Mouse (Mus musculus) stomach, embryonic 15.5 days (tissue): Measurements from ENCODE around the gene Uba3. TPM values are rescaled to one million over a fixed set of nuclear protein-coding genes. Genes with fewer than 3 reads are reported as not detected.

Experiments
- ATAC-seq: fragments of 200-750 bp; cut with Nextera tagmentation; 2 replicates; pipeline ENCODE4 v1.8.0; 2017; ENCODE audit warnings: low read depth, moderate number of reproducible peaks, moderate TSS enrichment; ENCODE audit not compliant: insufficient read depth, low FRiP score
- H3K27ac ChIP-seq: fragments of 300-500 bp; sonication (generic); 2 replicates; pipeline ENCODE4 v1.5.1; 2015; ENCODE audit warnings: mild to moderate bottlenecking, inconsistent platforms
- H3K27me3 ChIP-seq: fragments of 300-500 bp; sonication (generic); replicated peaks from 2 replicates; pipeline ENCODE4 v1.6.1; 2015; ENCODE audit warnings: inconsistent platforms
- H3K36me3 ChIP-seq: fragments of 300-500 bp; sonication (generic); 2 replicates; pipeline ENCODE4 v1.6.1; 2015; ENCODE audit warnings: inconsistent platforms
- H3K4me1 ChIP-seq: fragments of 300-500 bp; sonication (generic); 2 replicates; pipeline ENCODE4 v1.6.1; 2015; ENCODE audit warnings: inconsistent platforms
- H3K4me2 ChIP-seq: fragments of 300-500 bp; sonication (generic); 2 replicates; pipeline ENCODE4 v1.6.1; 2015; ENCODE audit warnings: mild to moderate bottlenecking, inconsistent platforms
- H3K4me3 ChIP-seq: fragments of 300-500 bp; sonication (generic); replicated peaks from 2 replicates; pipeline ENCODE4 v1.5.1; 2015; ENCODE audit warnings: inconsistent platforms
- H3K9ac ChIP-seq: fragments of 300-500 bp; sonication (generic); 2 replicates; pipeline ENCODE4 v1.6.1; 2015; ENCODE audit warnings: inconsistent platforms
- H3K9me3 ChIP-seq: fragments of 300-500 bp; sonication (generic); 2 replicates; pipeline ENCODE4 v1.6.1; 2016; ENCODE audit warnings: inconsistent platforms
- WGBS: fragments of 180-500 bp; shearing (Covaris S2); methylation state at CpG from one replicate; pipeline ENCODE4 v1.1.7; 2015; 5-methylcytosine and 5-hydroxymethylcytosine counted together
- polyA plus RNA-seq: library from polyadenylated mRNA; unstranded; fragments of >200 nt; fragmentation: Nextera tagmentation; extraction: Ambion mirVana; gene quantifications from 2 replicates; pipeline ENCODE4 v1.2.1, GENCODE M21; 2015

Uba3 gene
- polyA plus RNA-seq, 1 experiment from 2014 or later, result 58.8 TPM

DNA sequence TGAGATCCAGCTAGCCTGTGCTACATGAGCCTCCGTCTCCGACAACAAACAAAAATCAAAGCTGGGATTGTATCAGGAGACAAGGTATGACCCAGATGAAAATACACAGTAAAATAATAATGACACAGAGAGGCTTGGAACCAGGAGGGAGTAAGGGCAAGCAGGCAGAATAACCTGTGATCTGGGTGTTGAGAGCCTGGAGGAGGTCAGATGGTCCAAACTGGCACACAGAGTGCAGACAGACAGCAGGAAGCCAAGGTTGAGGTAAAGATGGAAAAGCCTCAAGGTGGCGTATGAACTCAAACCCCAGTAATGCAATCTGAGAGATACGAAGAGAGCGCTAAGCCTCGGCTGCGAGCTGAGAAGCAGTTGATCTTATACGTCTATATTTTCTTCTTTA is 19.1 kb upstream of the Uba3 start:
- Histone ChIP-seq H3K36me3 (0 out of 2 replicates have a peak, but pooled peaks cover 1% of the 10 kb centered on the region), H3K4me2 (no peak overlapping the region), H3K9me3 (no peaks in the 10 kb centered on the region), H3K4me3 (no peak overlapping the region), H3K27me3 (no peaks in the 10 kb centered on the region), H3K27ac (no peak overlapping the region), H3K9ac (no peak overlapping the region), H3K4me1 (peaks cover 13% of the 10 kb centered on the region)
- no peak for ATAC-seq
- WGBS, result 95% methylated on average over 8 of the region's 8 CpGs

DNA sequence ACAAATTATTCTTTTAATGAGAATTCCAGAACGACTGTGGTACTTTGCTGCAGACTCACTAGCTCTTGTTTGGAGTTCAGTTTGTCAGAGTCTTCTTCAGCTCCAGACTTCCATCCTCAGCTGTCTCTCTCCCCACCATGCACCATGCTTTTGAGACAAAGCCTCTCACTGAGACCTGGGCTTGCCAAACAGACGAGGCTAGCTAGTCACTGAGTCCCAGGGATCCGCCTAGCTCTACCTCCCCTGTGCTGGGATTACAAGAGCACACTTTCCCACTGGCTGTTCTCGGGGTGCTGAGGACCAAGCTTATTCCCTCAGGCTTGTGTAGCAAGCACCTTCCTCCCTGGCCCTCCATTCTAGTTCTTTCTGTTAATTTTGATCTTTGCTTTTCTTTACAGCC is 18.1 kb upstream of the Uba3 start:
- Histone ChIP-seq H3K36me3 (no peaks in the 10 kb centered on the region), H3K9ac (no peak overlapping the region), H3K4me1 (peaks cover 13% of the 10 kb centered on the region), H3K4me3 (no peak overlapping the region), H3K9me3 (no peaks in the 10 kb centered on the region), H3K27ac (no peak overlapping the region), H3K4me2 (no peak overlapping the region), H3K27me3 (no peaks in the 10 kb centered on the region)
- no peak for ATAC-seq
- 69% methylated on average over 4 of the region's 4 CpGs for WGBS

DNA sequence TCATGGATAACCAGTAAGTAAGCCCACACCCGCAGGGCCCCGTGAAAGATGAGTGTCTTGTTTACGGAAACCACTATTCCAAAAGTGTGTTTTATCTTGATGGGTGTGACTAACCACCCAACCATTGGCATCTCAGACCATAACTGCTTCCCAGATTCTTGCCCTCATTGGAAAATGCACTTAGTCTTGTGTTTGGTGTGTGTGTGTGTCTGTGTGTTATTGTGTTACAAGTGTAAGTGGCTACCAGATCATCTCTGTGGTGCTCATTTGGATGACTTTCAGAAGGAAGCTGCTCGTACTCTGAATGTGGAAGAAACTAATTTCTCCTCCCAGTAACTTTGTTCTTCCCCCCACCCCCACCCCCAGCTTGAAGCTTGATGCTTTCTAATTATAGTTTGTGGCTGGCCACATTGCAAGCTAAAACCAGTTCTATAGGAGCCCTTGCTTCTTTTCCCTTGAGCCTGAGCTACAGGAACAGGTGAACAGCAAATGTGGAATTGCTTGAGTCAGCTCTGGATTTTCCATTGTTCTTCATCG is 17.6 kb upstream of the Uba3 start:
- H3K27ac ChIP-seq, result no peak overlapping the region
- H3K4me2 ChIP-seq, result no peak overlapping the region
- no peak for ATAC-seq
- H3K36me3 ChIP-seq, result no peaks in the 10 kb centered on the region
- peaks cover 13% of the 10 kb centered on the region for H3K4me1 ChIP-seq
- no peaks in the 10 kb centered on the region for H3K27me3 ChIP-seq
- H3K9ac ChIP-seq, result no peak overlapping the region
- H3K9me3 ChIP-seq, result no peaks in the 10 kb centered on the region
- WGBS, result 50% methylated on average over 5 of the region's 5 CpGs
- no peak overlapping the region for H3K4me3 ChIP-seq

DNA sequence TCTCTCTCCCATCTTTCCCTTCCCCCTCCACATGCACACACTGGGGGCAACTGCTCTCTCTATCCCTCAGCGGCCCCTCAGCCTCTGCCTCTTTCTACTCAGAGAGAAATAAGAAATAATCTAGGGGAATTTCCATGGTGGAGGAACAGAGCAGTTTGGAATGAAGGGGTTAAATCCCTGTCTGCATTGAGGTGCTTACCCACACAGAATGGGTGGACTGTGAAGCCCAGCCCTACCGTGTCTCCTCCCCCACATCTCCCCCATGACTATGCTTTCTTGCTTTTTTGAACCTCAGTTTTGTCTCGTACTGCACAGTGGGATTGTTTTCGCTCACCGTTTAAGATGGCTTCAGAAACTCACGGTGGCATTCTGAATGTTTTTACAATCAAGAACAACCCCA is 16.9 kb upstream of the Uba3 start:
- no peak overlapping the region for H3K4me2 ChIP-seq
- H3K27ac ChIP-seq, result no peak overlapping the region
- H3K4me1 ChIP-seq, result peaks cover 13% of the 10 kb centered on the region
- WGBS, result 52% methylated on average over 6 of the region's 6 CpGs
- H3K9ac ChIP-seq, result no peak overlapping the region
- H3K36me3 ChIP-seq, result no peaks in the 10 kb centered on the region
- no peak overlapping the region for H3K4me3 ChIP-seq
- 0 out of 2 replicates have a peak, but pooled peaks have one; percentile 50 for ATAC-seq
- no peaks in the 10 kb centered on the region for H3K9me3 ChIP-seq
- no peaks in the 10 kb centered on the region for H3K27me3 ChIP-seq

DNA sequence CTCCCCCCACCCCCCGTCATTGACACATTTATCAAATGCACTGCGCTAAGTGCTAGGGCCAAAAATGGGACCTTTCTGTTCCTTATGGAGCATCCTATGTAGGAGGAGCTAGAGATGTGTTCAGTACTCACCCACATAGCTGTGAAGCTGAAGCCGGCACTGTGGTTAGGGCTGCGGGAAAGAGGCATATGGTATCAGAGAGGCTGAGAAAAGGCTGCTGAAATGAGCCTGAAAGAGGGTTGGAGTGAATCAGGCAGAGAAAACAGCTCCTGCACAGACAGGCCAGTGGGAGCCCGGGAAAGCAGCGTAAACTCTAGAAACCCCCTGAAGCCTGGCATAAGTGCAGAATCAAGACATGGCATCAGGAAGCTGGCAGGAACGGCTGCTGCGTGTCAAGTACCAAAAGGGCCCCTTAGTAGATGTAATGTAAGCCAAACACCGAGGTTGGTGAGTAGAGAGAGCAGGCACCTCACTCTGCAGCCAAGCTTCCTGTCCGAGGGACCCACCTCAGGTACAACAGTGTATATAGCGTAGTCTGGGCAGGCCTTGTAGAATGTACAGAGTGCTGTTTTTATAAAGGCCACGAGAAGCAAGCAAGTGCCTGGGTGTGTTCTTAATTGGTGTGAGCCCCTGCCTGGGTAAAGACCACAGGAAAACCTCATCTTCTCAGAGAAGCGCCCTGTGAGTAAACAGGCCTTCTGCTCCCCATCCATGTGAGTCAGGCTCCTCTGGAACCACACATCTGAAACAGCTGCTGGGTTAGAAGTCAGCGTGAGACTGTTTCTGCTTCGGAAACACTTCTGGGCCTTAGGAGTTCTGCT is 16.0 kb upstream of the Uba3 start:
- H3K9me3 ChIP-seq, result no peaks in the 10 kb centered on the region
- no peaks in the 10 kb centered on the region for H3K27me3 ChIP-seq
- H3K9ac ChIP-seq, result no peak overlapping the region
- H3K4me1 ChIP-seq, result peaks cover 13% of the 10 kb centered on the region
- no peak for ATAC-seq
- no peak overlapping the region for H3K4me3 ChIP-seq
- no peaks in the 10 kb centered on the region for H3K36me3 ChIP-seq
- H3K27ac ChIP-seq, result no peak overlapping the region
- no peak overlapping the region for H3K4me2 ChIP-seq
- 57% methylated on average over 15 of the region's 15 CpGs for WGBS

DNA sequence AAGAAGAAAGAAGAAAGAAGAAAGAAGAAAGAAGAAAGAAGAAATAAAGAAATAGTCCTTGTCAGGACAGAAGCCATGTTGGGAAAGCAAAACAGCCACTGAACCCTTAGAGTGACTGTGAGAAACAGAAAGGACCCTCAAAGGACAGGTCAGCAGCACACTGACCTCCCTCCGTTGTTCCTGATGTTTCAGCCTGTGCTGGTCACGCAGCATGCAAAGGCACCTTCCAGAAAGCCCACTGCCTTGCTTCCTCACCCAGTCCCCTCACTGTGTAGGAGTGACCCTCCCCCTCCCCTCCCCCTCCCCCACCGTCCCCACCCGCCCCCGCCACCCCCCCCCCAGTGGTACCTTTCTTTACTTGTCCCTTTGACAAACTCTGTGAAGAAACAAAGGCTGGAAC is 15.2 kb upstream of the Uba3 start:
- Histone ChIP-seq H3K4me1 (peaks cover 13% of the 10 kb centered on the region), H3K9me3 (no peaks in the 10 kb centered on the region), H3K27me3 (no peaks in the 10 kb centered on the region), H3K9ac (no peak overlapping the region), H3K36me3 (no peaks in the 10 kb centered on the region), H3K4me2 (no peak overlapping the region), H3K4me3 (no peak overlapping the region), H3K27ac (no peak overlapping the region)
- WGBS, result 53% methylated on average over 4 of the region's 5 CpGs
- ATAC-seq, result no peak

DNA sequence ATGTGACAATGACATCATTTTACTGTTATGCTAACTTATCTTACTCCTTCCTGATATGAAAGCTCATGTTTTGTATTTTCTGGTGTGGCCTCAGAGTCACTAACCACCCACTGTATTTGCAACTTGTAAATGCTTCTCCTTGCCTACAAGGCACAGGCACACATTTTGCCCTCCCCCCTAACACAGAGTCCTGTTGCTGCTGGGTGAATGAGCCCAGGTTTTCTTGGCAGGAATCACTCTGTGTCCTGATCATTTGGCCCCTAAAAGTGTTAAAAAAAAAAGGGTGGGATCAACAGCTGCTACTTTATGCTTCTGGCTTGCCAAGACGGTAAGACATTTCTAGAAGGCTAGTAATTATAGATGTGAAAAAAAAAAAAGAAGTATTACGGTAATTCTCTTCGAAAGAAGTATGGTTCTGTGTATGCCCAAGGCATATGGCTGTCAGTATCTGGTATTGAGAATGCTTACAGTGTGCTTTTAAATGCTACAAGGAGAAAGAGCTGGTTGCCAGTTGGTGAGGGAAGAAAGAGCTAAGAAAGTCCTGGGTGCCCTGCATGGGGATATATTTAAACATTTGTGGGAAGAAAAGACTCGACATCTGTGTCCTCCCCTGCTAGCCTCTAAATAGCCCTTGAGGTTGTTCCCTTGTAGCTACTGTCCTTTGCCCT is 10.8 kb upstream of the Uba3 start:
- H3K4me1 ChIP-seq, result peaks cover 7% of the 10 kb centered on the region
- no peaks in the 10 kb centered on the region; the same call in 1 of the 2 replicates for H3K36me3 ChIP-seq
- H3K4me2 ChIP-seq, result no peak overlapping the region
- no peak for ATAC-seq
- 74% methylated on average over 4 of the region's 4 CpGs for WGBS
- no peaks in the 10 kb centered on the region for H3K9me3 ChIP-seq
- H3K9ac ChIP-seq, result no peak overlapping the region
- no peak overlapping the region for H3K27ac ChIP-seq
- H3K4me3 ChIP-seq, result no peak overlapping the region
- H3K27me3 ChIP-seq, result no peaks in the 10 kb centered on the region

DNA sequence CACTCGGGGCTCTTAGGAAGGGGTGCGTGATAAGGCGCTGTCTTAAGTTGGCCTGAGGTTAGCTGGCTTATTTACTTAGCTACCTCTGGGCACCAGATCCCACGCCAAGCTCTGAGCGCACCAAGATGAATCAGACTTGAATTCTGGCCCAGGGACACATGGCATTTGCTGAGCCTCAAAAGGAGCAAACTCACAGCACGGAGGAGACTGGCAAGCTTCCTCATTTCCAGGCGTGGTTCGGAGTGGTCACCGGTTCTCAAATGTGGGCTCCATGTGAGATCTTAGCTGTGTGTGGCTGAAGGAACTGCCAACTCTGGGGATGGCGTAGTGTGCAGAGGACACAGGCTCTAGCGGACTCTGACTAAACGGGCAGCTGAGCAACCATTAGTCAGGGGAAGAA is 6.5 kb upstream of the Uba3 start:
- Histone ChIP-seq H3K9me3 (no peaks in the 10 kb centered on the region), H3K27ac (no peak overlapping the region), H3K4me2 (peak overlapping the region; percentile 69), H3K4me1 (peaks cover 9% of the 10 kb centered on the region; the same call in 1 of the 2 replicates), H3K4me3 (peak overlapping the region; percentile 60), H3K9ac (no peak overlapping the region), H3K27me3 (no peaks in the 10 kb centered on the region), H3K36me3 (no peaks in the 10 kb centered on the region; the same call in 1 of the 2 replicates)
- ATAC-seq, result no peak
- WGBS, result 61% methylated on average over 12 of the region's 12 CpGs

DNA sequence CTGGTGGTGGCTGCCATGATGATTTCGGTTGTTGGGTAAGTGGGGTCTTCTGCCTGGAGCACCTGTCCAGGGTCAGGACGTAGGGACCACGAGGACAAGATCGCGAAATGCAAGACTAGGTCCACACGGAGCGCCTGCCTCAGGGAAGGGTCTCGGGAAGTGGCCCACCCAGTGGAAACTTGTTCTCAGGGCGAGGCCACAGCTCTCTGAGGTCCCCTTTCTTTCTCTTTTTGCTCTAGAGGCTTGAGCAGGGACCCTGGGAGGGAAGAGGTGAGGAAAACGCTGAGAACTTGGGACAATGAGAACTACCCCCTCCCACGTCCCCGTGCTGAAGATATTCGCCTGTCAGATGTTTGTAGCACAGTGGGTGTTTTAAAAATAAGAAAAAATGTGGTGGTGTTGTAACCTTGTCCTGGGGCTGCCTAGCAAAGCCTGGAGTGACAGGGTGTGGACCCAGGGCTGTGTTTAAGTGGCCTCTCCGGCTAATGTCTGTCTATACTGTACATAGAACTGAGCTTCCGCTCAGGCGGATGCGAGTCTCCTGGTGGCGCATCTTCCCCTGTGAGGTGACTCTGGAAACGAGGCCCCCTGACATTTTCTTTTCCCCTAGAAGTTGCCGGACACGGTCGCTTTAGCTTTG is 5.6 kb upstream of the Uba3 start:
- WGBS, result 2% methylated on average over 22 of the region's 22 CpGs
- ATAC-seq, result peak; percentile 75
- no peaks in the 10 kb centered on the region; the same call in 1 of the 2 replicates for H3K36me3 ChIP-seq
- H3K4me1 ChIP-seq, result peaks cover 9% of the 10 kb centered on the region; the same call in 1 of the 2 replicates
- H3K9ac ChIP-seq, result peak overlapping the region; percentile 54; the same call in 1 of the 2 replicates
- no peaks in the 10 kb centered on the region for H3K27me3 ChIP-seq
- H3K9me3 ChIP-seq, result no peaks in the 10 kb centered on the region
- peak overlapping the region; percentile 69 for H3K4me2 ChIP-seq
- peak overlapping the region; percentile 60 for H3K4me3 ChIP-seq
- H3K27ac ChIP-seq, result peak overlapping the region; percentile 76

DNA sequence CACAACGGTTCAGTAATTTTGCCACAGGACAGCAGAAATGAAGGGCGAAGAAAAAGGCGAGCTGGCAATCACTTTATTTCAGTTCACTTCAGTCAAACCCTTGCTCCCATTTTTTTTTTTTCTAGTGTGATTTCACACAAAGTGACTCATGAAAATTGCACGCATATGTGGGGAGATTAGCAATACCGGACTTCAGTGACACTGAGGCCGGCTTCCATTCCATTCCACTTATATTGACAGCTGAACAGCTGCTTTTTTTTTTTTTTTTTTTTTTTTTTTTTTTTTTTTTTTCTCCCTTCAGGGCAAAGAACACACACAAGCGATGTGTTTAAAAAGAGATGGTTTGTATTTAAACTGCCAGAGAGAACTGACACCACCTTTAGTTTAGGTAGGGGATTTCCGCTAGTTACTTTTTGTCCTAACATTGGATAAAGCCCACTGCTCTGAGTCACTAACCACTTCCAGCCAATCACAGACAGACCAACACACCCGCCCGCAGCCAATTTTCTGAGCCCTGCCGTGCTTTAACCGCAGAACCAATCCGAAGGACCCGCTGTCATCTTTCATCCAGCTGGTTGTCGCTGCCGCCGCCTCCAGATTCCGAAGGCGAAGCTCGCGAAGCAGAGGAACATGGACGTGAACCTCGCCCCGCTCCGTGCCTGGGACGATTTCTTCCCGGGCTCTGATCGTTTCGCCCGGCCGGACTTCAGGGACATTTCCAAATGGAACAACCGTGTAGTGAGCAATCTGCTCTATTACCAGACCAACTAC is 4.9 kb upstream of the Uba3 start, which contains the start of gene Arl6ip5:
Gene Arl6ip5 (plus strand): TSS at position 499 of the 771 bp plus-strand sequence.
- H3K4me1 ChIP-seq, result peaks cover 9% of the 10 kb centered on the region; the same call in 1 of the 2 replicates
- H3K9ac ChIP-seq, result peak within 1 kb of the TSS; percentile 54; the same call in 1 of the 2 replicates
- 9% methylated on average over 32 of the region's 32 CpGs for WGBS
- H3K36me3 ChIP-seq, result no peaks in the 10 kb centered on the region; the same call in 1 of the 2 replicates
- peak within 1 kb of the TSS; percentile 60 for H3K4me3 ChIP-seq
- H3K9me3 ChIP-seq, result no peaks in the 10 kb centered on the region
- peak within 1 kb of the TSS; percentile 76 for H3K27ac ChIP-seq
- H3K27me3 ChIP-seq, result no peaks in the 10 kb centered on the region
- H3K4me2 ChIP-seq, result peak within 1 kb of the TSS; percentile 69
- peak; percentile 71 for ATAC-seq

DNA sequence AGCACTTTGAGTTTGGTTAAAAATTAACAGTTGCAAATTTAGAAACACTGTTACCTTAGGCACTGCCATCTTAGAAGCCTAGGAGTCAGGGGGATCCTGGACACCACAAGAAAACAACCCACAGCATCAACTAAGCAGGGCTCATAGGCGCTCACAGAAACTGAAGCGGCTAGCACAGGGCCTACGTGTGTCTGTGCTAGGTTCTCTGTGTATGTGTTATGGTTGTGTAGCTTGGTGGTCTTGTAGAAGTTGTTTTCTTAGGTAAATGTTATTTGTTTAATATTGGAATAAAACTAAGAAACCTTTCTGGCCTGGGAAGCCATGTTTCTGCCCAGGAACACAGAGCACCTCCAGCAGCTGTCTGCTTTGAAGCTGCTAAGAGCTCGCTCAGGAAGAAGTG is 4.3 kb upstream of the Uba3 start:
- no peak for ATAC-seq
- 81% methylated on average over 4 of the region's 4 CpGs for WGBS
- H3K4me2 ChIP-seq, result no peak overlapping the region
- H3K9ac ChIP-seq, result no peak overlapping the region
- H3K27me3 ChIP-seq, result no peaks in the 10 kb centered on the region
- no peaks in the 10 kb centered on the region; the same call in 1 of the 2 replicates for H3K36me3 ChIP-seq
- peaks cover 9% of the 10 kb centered on the region; the same call in 1 of the 2 replicates for H3K4me1 ChIP-seq
- no peak overlapping the region for H3K4me3 ChIP-seq
- H3K9me3 ChIP-seq, result no peaks in the 10 kb centered on the region
- H3K27ac ChIP-seq, result no peak overlapping the region
